Mouse (Mus musculus) myocyte (in vitro differentiated cells): ENCODE results near the gene Grik1.

ENCODE experiments used
- CEBPB ChIP-seq: IDR thresholded peaks from 2 replicates; pipeline ENCODE4 v1.6.1; 2011; ENCODE audit warnings: mild to moderate bottlenecking, moderate library complexity; ENCODE audit not compliant: poor library complexity, insufficient read depth, severe bottlenecking
- E2F4 ChIP-seq: IDR thresholded peaks from one replicate; pipeline ENCODE4 v1.6.1; 2011; ENCODE audit warnings: mild to moderate bottlenecking, control low read depth, moderate library complexity; ENCODE audit not compliant: insufficient read depth
- MAX ChIP-seq: IDR thresholded peaks from one replicate; pipeline ENCODE4 v1.6.1; 2011; ENCODE audit warnings: low read depth, mild to moderate bottlenecking, control low read depth
- MYOD1 ChIP-seq, 3 experiments: IDR thresholded peaks; one replicate each; pipeline ENCODE4 v1.6.1; 2011; ENCODE audit warnings: control low read depth in 2 of 3, low read depth in 2 of 3, mild to moderate bottlenecking in 2 of 3, moderate library complexity in 1 of 3; ENCODE audit not compliant: insufficient read length in 2 of 3, control insufficient read depth in 1 of 3
- MYOG ChIP-seq, 3 experiments: IDR thresholded peaks; one replicate each; pipeline ENCODE4 v1.6.1; 2011; ENCODE audit warnings: control low read depth in 2 of 3, low read depth in 2 of 3, mild to moderate bottlenecking in 2 of 3; ENCODE audit not compliant: insufficient read length in 2 of 3, control insufficient read depth in 1 of 3, insufficient read depth in 1 of 3
- POLR2A ChIP-seq: IDR thresholded peaks from one replicate; pipeline ENCODE4 v1.6.1; 2011; ENCODE audit warnings: low read depth, mild to moderate bottlenecking, control low read depth, moderate library complexity; ENCODE audit not compliant: insufficient read length
- TCF12 ChIP-seq: IDR thresholded peaks from one replicate; pipeline ENCODE4 v1.6.1; 2011; ENCODE audit warnings: mild to moderate bottlenecking, control low read depth; ENCODE audit not compliant: poor library complexity, insufficient read depth, severe bottlenecking
- TCF3 ChIP-seq: IDR thresholded peaks from one replicate; pipeline ENCODE4 v1.6.1; 2011; ENCODE audit warnings: low read depth, control low read depth; ENCODE audit not compliant: insufficient read length
- USF1 ChIP-seq: IDR thresholded peaks from one replicate; pipeline ENCODE4 v1.6.1; 2011; ENCODE audit warnings: low read depth, mild to moderate bottlenecking, control low read depth, moderate library complexity

DNA sequence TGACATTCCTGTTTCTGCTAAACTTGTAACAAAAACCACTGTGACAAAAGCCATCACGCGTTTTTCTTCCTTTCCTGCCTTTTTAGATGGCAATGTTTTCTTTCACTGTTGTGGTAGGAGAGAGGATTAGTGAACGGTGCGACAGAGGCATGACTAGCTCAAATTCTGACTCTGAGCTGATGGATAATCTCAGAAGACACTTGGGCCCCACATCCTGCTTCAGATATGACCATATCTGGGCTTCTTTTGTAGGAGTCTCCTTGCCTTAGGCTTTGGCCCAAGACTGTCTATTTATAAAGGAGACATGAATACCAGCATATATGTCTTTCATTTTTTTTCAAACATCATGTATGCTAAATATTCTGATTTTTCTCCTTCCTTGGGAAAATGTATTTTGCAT is 341.9 kb downstream of the Grik1 start:
- no peak for TF ChIP-seq POLR2A
- no peak for TF ChIP-seq USF1
- no peak for TF ChIP-seq TCF12
- TF ChIP-seq CEBPB, result no peak
- no peak for TF ChIP-seq TCF3
- TF ChIP-seq MYOD1 (IDR thresholded peaks at IDR 0.05; ENCODE audit: control insufficient read depth in 1 of 3, insufficient read length in 2 of 3, low read depth in 2 of 3), result no peak
- TF ChIP-seq E2F4, result no peak
- no peak for TF ChIP-seq MYOG (IDR thresholded peaks at IDR 0.05; ENCODE audit: control insufficient read depth in 1 of 3, insufficient read depth in 1 of 3, insufficient read length in 2 of 3, low read depth in 2 of 3)
- TF ChIP-seq MAX, result no peak
